Mouse (Mus musculus) adrenal gland, adult (tissue): ENCODE results near the gene Slc8b1.

Experiments
- DNase-seq, 2 experiments: peaks; one replicate each; pipeline ENCODE4 v3.0.0; 2022 to 2023; ENCODE audit warnings: low spot score in 1 of 2; ENCODE audit not compliant: inconsistent age in 2 of 2

Gene Slc8b1

DNA sequence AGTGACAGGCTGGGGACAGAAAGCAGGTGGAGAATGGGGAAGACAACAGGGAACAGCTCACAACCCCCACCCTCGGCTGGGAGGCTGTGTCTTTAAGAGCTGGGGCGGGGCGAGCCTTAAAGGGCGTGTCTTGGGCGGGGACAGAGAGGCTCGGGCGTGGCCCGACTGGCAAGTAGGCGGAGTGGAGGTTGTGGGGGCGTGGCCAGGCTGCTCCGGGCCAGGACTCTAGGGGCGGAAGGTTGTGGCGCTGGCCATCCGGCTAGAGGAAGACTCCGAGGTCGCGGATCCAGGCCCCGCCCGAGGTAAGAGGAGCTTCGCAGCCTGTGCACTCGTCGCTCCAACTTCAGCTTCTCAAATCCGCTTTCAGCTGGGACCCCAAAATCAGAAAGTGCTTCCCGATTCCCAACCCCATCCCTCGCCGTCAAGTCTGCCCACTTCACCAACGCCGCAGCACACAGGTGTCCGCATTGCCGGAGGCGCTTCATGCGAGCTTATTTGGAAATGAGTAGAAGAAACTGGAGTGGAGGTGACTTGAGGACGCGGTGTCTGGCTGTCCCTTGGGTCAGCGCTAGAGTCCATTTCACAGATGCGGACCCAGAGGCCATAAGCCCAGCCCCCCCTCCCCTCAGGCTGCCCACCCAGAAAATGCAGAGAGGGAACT lies at the start of gene Slc8b1:
Gene Slc8b1 (plus strand): TSS at position 187 of the 661 bp plus-strand sequence.
- peak; percentile 97 to 99 for DNase-seq

- DNase-seq: no peak
Measured at GRCm38 (mm10) chr5:120461902-120462301, 49.1 kb upstream of the Slc8b1 start.

DNA sequence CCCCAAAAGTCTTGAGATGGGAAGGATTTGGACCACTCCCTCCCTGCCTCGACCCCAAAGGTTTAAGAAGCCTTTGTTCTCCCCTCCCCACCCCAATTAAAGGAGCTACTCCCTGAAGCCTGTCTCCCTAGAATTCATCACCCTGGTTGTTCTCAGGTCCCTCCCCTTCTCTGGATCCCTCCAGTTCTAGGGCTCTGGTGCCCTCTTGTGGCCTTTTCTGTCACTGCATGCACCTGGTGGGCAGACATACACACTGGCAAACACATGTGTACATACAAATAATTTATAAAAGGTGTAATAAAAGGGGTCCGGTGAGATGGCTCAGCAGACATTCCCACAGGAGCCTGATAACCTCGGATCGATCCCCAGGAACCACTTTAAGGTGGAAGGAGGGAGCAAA lies 46.6 kb upstream of the Slc8b1 start:
- DNase-seq: no peak

GRCm38 (mm10) chr5:120465062-120465461 lies 45.9 kb upstream of the Slc8b1 start:
- DNase-seq: peak in 1 of 2 experiments; percentile 71

DNA sequence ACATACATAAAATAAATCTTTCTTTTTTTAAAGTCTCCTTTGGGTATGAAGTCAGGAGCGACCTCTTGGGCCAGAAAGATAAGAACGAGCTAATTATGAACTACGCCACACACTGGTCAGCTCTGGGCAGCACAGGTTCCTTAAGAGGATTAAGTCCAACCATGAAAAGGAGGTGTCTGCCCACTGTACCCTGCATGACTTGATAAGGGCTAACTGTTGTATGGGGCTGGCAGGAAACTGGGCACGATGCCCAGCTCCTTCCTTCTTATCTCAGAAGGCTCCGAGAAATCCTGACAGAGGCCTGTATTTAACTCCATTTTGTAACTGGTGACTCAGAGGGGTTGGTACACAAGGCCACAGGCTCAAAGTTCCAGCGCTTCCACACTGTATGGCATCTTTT lies 45.1 kb upstream of the Slc8b1 start:
- peak; percentile 92 to 94 for DNase-seq

DNA sequence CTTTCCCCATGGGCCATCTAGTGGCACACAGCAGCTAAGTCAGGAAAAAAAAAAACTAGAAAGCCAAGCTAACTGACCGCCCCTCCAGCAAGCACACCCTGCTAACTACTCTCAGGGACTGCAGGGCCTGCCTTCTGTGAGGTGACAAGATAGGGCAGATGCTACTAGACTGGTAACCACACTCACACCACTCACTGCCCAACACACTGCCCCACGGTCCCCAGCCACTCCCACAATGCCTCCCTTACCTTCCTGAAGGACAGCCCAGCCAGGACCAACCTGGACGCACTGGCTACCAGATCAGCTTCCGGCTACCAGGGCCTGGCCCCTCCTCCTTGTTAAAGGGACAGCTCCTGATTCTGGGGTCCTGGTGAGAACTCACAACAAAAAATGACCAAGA lies 43.9 kb upstream of the Slc8b1 start:
- DNase-seq: peak; percentile 72 to 87

GRCm38 (mm10) chr5:120468336-120468735 lies 42.6 kb upstream of the Slc8b1 start:
- no peak for DNase-seq

- DNase-seq: no peak
Measured at GRCm38 (mm10) chr5:120468830-120469229, 42.1 kb upstream of the Slc8b1 start.

DNA sequence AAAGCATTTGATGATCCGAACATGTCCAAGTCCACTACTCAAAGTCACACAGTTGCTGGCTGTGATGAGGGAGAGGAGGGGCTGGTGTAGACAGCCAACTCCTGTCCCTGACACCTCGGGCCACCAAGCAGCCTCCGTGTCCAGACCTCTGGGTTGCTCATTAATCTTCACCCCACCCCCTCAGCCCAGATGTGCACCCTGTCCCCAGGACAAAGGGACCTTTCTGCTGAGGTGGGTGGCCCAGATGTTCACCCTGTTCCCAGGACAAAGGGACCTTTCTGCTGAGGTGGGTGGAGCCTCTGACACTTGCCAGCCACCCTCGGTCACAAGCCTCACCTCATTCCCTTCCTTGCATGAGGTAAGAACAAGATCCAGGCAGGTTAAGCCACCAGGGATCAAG lies 39.4 kb upstream of the Slc8b1 start:
- DNase-seq: no peak

DNA sequence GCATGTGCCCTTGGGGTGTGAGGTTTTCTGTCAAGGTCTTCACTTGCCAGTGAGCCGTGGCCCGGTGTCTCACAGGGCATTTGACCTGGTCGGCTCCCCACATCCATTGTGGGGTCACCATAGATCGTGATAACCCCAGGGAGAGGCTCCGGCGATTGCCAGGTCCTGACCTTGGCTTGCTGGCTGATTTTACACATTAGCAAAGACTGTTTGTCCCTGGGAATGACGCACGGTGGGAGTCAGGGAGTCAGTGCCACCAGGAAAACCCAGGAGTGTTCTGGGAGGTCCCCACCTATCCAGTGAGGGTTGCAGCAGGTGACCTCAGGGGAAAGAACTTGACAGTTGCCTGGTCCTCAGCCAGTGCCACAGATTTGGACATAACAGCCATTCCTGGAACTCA lies 38.2 kb upstream of the Slc8b1 start, which contains the start of gene Sdsl:
Gene Sdsl (minus strand): TSS at position 41 of the 400 bp plus-strand sequence.
- DNase-seq: peak in 1 of 2 experiments; percentile 74

DNA sequence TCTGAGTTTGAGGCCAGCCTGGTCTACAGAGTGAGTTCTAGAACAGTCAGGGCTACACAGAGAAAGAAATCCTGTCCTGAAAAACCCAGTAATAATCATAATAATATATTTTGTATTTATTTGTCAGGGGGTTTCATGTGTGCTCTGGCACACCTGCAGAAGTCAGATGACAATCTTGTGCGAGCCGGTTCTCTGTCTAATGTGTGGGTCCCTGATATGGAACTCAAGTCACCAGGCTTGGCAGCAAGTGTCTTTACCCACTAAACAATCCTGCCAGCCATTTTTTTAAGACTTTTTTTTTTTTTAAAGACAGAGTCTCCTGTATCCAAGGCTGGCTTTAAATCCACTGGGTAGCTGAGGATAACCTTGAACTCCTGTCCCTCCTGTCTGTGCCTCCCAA lies 37.6 kb upstream of the Slc8b1 start:
- DNase-seq: no peak

DNA sequence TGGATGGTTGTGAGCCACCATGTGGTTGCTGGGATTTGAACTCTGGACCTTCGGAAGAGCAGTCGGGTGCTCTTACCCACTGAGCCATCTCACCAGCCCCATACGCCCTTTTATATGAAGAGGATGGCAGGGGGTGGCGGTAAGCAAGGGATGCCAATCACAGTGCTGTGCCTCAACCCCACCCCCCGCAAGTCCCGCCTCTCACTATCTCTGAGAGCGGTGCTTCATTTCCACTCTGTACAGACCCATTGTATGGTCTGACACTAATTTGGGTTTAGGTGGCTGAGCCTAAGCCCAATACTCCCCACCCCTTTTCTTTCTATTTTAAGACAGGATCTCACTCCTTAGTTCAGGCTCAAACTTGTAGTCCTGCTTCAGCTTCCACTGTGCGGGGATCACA lies 35.1 kb upstream of the Slc8b1 start:
- DNase-seq: no peak

DNA sequence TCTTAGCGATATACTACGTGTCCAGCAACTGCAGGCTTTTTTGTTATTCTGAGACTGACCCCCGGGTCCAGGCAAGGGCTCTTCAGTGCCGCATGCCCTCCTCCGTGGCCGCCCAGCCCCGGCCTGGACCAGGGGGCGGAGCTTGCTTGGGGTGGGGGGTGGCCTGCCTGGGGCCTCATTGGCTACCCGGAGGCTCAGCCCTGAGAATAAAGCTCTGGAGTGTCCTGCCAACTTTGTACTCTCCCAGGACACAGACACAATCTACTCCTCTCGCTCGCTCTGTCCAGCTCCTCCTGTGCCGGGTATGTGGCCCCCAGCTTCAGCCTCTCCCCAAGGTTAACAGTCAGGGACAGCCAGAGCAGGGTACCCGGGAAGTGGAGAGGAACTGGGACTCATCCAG lies 34.7 kb upstream of the Slc8b1 start, which contains the start of gene Sds:
Gene Sds (plus strand): TSS at position 231 of the 400 bp plus-strand sequence.
- DNase-seq: no peak

DNA sequence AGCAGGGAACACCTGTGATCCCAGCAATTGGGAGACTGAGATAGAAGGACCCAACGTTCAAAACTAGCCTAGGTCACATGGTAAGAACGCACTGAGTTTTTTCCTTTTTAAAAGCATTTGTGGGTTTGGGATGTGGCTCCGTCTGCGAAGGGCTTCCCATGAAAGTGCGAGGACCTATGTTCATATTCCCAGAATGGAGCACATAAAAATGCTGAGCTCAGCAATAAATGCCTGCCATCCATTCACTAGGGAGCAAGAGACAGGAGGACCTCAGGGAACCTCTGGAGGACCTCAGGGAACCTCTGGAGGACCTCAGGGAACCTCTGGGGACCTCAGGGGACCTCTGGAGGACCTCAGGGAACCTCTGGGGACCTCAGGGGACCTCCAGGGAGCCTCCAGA lies 33.0 kb upstream of the Slc8b1 start:
- DNase-seq: no peak

DNA sequence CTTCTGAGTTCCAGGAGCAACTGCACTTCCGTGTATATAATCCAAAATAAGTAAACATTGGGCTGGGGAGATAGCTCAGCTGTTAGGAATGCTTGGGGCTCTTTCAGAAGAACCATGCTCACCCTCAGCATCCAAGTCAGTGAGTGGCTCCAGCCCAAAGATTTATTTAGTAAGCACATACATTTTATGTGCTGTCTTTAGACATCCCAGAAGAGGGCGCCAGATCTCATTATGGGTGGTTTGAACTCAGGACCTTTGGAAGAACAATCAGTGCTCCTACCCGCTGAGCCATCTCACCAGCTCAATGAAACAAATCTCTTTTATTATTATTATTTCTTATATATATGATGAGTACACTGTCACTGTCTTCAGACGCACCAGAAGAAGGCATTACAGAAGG lies 31.4 kb upstream of the Slc8b1 start:
- DNase-seq: no peak

GRCm38 (mm10) chr5:120481205-120481604 lies 29.8 kb upstream of the Slc8b1 start:
- DNase-seq: no peak

- DNase-seq: peak; percentile 55 to 69
Measured at GRCm38 (mm10) chr5:120483399-120483798, 27.6 kb upstream of the Slc8b1 start.

- DNase-seq: no peak
Measured at GRCm38 (mm10) chr5:120487844-120488243, 23.1 kb upstream of the Slc8b1 start.

DNA sequence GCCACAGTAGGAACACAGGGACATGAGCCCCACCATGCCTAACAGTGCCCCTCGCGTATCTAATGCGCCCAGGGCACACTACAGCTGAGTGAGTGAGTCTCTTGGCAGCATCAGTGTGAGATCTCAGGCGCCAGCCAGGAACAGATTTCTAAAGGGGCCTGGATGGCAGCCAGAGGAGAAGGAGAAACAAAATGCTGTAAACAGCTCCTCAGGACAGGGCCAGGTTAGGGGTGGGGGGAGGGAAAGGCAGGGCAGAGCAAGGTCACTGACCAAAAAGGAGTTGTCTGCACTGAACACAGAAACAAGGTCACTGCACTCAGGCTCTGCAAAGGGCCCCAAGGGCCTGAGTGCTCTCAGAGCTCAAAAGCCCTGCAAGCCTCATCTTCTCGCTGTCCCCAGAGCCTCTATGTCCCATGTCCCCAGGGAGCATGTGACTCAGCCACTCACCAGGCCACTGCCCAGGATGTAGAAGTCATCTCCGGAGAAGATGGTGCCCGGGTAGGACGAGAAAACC lies 20.2 kb upstream of the Slc8b1 start:
- DNase-seq: peak; percentile 52 to 84

GRCm38 (mm10) chr5:120492437-120492836 lies 18.5 kb upstream of the Slc8b1 start:
- peak in 1 of 2 experiments; percentile 65 for DNase-seq

- no peak for DNase-seq
Measured at GRCm38 (mm10) chr5:120493440-120493839, 17.5 kb upstream of the Slc8b1 start.

DNA sequence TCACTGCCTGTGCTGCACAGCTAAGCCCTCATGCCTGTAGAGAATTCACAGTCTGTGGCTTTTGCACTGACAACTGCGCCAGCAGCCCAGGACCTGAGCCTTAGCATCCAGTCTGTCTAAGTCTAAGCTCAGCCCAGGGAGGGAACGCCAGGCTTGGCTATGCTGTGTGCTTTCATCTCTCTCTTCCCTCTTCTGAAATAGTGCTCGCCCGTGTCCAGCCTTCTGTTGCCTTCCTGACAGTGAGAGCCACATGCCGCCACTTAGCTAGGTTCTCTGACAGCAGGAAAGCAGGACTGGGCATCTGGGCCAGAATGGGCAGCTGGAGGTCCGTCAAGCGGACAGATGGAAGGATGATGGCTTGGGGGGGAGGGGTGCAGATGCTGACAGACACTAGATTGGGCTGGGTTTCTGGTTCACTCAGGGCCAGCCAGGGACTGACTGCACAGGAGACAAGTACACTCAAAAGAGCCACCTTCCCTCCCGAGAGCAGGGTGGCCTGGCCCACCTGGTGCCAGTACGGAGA lies 17.0 kb upstream of the Slc8b1 start:
- DNase-seq: no peak
